Mouse (Mus musculus): ENCODE measurements around the gene Ciart. TPM values are rescaled to one million over a fixed set of nuclear protein-coding genes. Genes with fewer than 3 reads are reported as not detected.

Gene Ciart
- total and polyA plus RNA-seq, 2 experiments from 2014 or later = 4.3 to 11.4 TPM

GRCm38 (mm10) chr3:95893126-95893525 is 11.1 kb upstream of the Ciart start:
- WGBS = 24% methylated on average over 7 of the region's 7 CpGs
- Histone ChIP-seq H3K4me3 (ENCODE audit: low read length) (peak overlapping the region; percentile 67), H3K4me1 (ENCODE audit: insufficient read depth, low read length) (peaks cover 8% of the 10 kb centered on the region; the same call in 1 of the 2 replicates), H3K9me3 (ENCODE audit: low read length) (no peaks in the 10 kb centered on the region), H3K9ac (replicated peaks; ENCODE audit: low read length) (peak overlapping the region; percentile 64; the same call in 1 of the 2 replicates), H3K27ac (peak overlapping the region; percentile 69), H3K36me3 (ENCODE audit: insufficient read depth, low read length) (0 out of 2 replicates have a peak, but pooled peaks cover 3% of the 10 kb centered on the region), H3K27me3 (ENCODE audit: insufficient read depth, low read length) (no peaks in the 10 kb centered on the region), H3K4me2 (ENCODE audit: low read depth, low read length) (peak overlapping the region; percentile 70)
- DNase-seq (ENCODE audit: low spot score) (no peak), ATAC-seq (no peak)
- TF ChIP-seq CTCF (IDR thresholded peaks at IDR 0.05; ENCODE audit: low read depth) = no peak

GRCm38 (mm10) chr3:95892066-95893052 is 10.3 kb upstream of the Ciart start:
- DNase-seq (ENCODE audit: low spot score) = no peak
- Histone ChIP-seq H3K9me3 (ENCODE audit: low read length) (no peaks in the 10 kb centered on the region), H3K27me3 (ENCODE audit: insufficient read depth, low read length) (no peaks in the 10 kb centered on the region), H3K4me1 (ENCODE audit: insufficient read depth, low read length) (peaks cover 8% of the 10 kb centered on the region; the same call in 1 of the 2 replicates), H3K4me2 (ENCODE audit: low read depth, low read length) (peak overlapping the region; percentile 70), H3K27ac (peak overlapping the region; percentile 72), H3K4me3 (ENCODE audit: low read length) (no peak overlapping the region), H3K9ac (replicated peaks; ENCODE audit: low read length) (no peak overlapping the region; the same call in 1 of the 2 replicates), H3K36me3 (ENCODE audit: insufficient read depth, low read length) (no peaks in the 10 kb centered on the region)
- WGBS = 41% methylated on average over 11 of the region's 11 CpGs
- no peak for ATAC-seq
- no peak for TF ChIP-seq CTCF (IDR thresholded peaks at IDR 0.05; ENCODE audit: low read depth)

DNA sequence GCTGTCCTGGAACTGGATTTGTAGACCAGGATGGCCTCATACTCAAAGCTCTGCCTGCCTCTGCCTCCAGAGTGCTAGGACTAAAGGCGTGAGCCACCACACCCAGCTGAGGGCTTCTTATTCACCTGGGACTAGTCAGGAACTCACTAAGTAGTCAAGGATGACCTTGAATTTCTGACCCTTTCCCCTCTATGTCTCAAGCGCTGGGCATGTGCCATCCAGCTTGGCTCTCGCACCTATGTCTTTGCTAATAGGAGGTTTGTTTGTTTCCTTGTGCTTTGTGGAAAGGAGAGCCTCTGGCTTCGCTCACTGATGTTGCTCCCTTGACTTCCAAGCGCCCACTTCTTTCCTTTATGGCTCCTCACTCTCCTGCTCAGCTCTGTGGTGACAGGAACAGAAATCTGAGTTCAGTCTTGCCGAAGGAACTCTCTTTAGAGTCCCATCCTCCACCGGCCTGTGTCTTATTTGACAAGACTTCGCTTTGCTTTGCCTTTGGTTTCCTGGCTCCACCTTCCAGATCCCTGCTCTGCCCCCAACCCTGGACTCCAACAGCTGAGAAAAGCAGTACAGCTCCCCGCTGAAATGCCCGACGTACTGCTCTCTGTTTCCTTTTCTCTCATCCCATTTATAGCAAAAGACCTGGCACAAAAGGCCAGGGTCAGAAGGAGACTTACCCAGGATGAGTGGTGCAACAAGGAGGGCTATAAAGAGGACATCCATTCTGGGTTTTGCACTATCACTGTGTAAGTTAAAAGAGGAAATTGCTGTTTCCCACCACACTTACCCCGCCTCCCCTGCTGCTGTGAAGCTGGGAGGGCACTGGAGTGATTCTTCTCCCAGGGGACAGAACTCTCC is 9.4 kb upstream of the Ciart start, which contains the start of gene BC028528:
TSS of gene BC028528 (minus strand) at position 795 of the 855 bp plus-strand sequence.
- Histone ChIP-seq H3K9me3 (ENCODE audit: low read length) (no peaks in the 10 kb centered on the region), H3K36me3 (ENCODE audit: insufficient read depth, low read length) (no peaks in the 10 kb centered on the region), H3K4me2 (ENCODE audit: low read depth, low read length) (peak within 1 kb of the TSS; percentile 25), H3K4me1 (ENCODE audit: insufficient read depth, low read length) (peaks cover 8% of the 10 kb centered on the region; the same call in 1 of the 2 replicates), H3K9ac (replicated peaks; ENCODE audit: low read length) (no peak within 1 kb of the TSS; the same call in 1 of the 2 replicates), H3K4me3 (ENCODE audit: low read length) (no peak within 1 kb of the TSS; the same call in 1 of the 2 replicates), H3K27me3 (ENCODE audit: insufficient read depth, low read length) (no peaks in the 10 kb centered on the region), H3K27ac (peak within 1 kb of the TSS; percentile 72)
- 25% methylated on average over 12 of the region's 12 CpGs for WGBS
- no peak for TF ChIP-seq CTCF (IDR thresholded peaks at IDR 0.05; ENCODE audit: low read depth)
- DNase-seq (ENCODE audit: low spot score) (peak; percentile 18), ATAC-seq (no peak)

GRCm38 (mm10) chr3:95889664-95890063 is 7.6 kb upstream of the Ciart start:
- 0 out of 2 replicates have a peak, but pooled peaks cover 5% of the 10 kb centered on the region for H3K4me1 ChIP-seq (ENCODE audit: insufficient read depth, low read length)
- ATAC-seq = no peak
- no peak overlapping the region for H3K4me3 ChIP-seq (ENCODE audit: low read length)
- no peak overlapping the region for H3K27ac ChIP-seq
- H3K9me3 ChIP-seq (ENCODE audit: low read length) = no peaks in the 10 kb centered on the region
- no peaks in the 10 kb centered on the region for H3K27me3 ChIP-seq (ENCODE audit: insufficient read depth, low read length)
- no peaks in the 10 kb centered on the region for H3K36me3 ChIP-seq (ENCODE audit: insufficient read depth, low read length)
- no peak overlapping the region for H3K4me2 ChIP-seq (ENCODE audit: low read depth, low read length)
- no peak for TF ChIP-seq CTCF (IDR thresholded peaks at IDR 0.05; ENCODE audit: low read depth)
- 79% methylated on average over 3 of the region's 3 CpGs for WGBS
- H3K9ac ChIP-seq (replicated peaks; ENCODE audit: low read length) = no peak overlapping the region
- no peak for DNase-seq (ENCODE audit: low spot score)

DNA sequence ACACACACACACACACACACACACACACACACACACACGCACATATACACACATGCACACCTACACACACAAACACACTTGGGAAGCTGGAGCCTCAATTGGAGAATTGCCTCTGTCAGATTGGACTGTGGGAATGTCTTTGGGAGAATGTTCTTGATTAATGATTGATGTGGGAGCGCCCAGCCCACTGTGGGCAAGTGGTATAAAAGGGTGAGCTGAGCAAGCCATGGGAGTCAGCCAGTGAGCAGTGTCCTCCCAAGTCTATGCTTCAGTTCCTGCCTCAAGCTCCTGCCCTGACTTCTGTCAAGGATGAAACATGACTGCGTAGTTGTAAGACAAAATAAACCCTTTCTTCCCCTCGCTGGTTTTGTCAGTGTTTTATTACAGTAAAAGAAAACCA is 5.5 kb upstream of the Ciart start:
- 88% methylated on average over 4 of the region's 4 CpGs for WGBS
- no peak overlapping the region for H3K9ac ChIP-seq (replicated peaks; ENCODE audit: low read length)

GRCm38 (mm10) chr3:95884400-95884799 is 2.3 kb upstream of the Ciart start:
- no peaks in the 10 kb centered on the region for H3K27me3 ChIP-seq (ENCODE audit: insufficient read depth, low read length)
- no peak for TF ChIP-seq CTCF (IDR thresholded peaks at IDR 0.05; ENCODE audit: low read depth)
- WGBS = 85% methylated on average over 5 of the region's 5 CpGs

More for the DNA sequence above, 5.5 kb upstream of the Ciart start:
- no peak for TF ChIP-seq CTCF (IDR thresholded peaks at IDR 0.05; ENCODE audit: low read depth)
- no peak overlapping the region for H3K4me3 ChIP-seq (ENCODE audit: low read length)
- H3K9me3 ChIP-seq (ENCODE audit: low read length) = no peaks in the 10 kb centered on the region
- DNase-seq (ENCODE audit: low spot score) (no peak), ATAC-seq (no peak)
- no peak overlapping the region for H3K27ac ChIP-seq
- H3K36me3 ChIP-seq (ENCODE audit: insufficient read depth, low read length) = no peaks in the 10 kb centered on the region
- H3K27me3 ChIP-seq (ENCODE audit: insufficient read depth, low read length) = no peaks in the 10 kb centered on the region
- H3K4me1 ChIP-seq (ENCODE audit: insufficient read depth, low read length) = peaks cover 3% of the 10 kb centered on the region; the same call in 1 of the 2 replicates
- no peak overlapping the region for H3K4me2 ChIP-seq (ENCODE audit: low read depth, low read length)

More at GRCm38 (mm10) chr3:95884400-95884799, 2.3 kb upstream of the Ciart start:
- no peaks in the 10 kb centered on the region for H3K36me3 ChIP-seq (ENCODE audit: insufficient read depth, low read length)
- H3K4me3 ChIP-seq (ENCODE audit: low read length) = no peak overlapping the region
- H3K4me2 ChIP-seq (ENCODE audit: low read depth, low read length) = no peak overlapping the region
- ATAC-seq = no peak
- no peak for DNase-seq (ENCODE audit: low spot score)
- peaks cover 5% of the 10 kb centered on the region; the same call in 1 of the 2 replicates for H3K4me1 ChIP-seq (ENCODE audit: insufficient read depth, low read length)
- no peak overlapping the region for H3K9ac ChIP-seq (replicated peaks; ENCODE audit: low read length)
- no peak overlapping the region for H3K27ac ChIP-seq
- no peaks in the 10 kb centered on the region for H3K9me3 ChIP-seq (ENCODE audit: low read length)

Data from hindbrain, postnatal 0 days (tissue).